Mouse (Mus musculus): ENCODE results near the gene Agbl4. TPM values are rescaled to one million over a fixed set of nuclear protein-coding genes. Genes with fewer than 3 reads are reported as not detected.

The Agbl4 gene
- polyA plus RNA-seq, 1 experiment: not detected

DNA sequence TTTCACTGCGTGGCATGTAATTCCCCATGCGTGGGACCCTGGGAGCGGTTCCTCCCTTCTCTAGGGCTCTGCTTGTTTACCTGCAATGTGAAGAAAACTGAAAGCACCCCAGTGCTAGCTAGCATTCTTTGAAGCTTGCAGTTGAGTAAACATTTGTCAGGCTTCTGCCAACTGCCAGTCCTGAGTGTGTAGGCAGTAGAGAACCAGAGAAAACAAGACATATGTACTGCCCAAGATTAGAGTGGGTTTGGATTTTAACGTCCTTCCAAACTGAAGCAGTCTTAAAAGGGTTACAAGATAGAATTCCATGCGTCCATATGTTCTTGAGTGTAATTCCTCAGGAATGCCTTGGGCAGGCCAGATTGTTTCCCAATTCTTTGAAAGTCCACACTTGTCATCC, 1035.0 kb downstream of the Agbl4 start:
- TF ChIP-seq GATA1 (IDR thresholded peaks at IDR 0.05; ENCODE audit: low read length): no peak

DNA sequence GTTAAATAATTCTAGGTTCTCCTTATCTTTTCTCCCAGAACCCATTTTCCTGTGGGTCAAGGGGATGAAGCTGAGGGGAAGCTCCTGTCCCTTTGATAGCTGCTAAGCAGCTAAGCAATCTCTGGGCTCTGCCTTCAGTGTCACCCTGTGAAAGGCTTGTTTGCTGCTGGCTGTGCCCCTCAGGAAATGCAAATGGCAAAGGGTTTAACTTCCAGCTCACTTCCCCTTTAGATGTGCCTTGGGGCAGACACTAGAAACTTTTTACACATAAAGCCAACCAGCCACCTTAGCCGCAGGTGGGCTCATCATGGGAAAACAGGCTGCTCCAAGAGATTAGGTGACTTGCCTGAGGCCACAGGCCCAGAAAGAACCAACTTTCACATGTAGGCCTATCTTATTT, 1044.2 kb downstream of the Agbl4 start:
- TF ChIP-seq GATA1 (IDR thresholded peaks at IDR 0.05; ENCODE audit: low read length): no peak

DNA sequence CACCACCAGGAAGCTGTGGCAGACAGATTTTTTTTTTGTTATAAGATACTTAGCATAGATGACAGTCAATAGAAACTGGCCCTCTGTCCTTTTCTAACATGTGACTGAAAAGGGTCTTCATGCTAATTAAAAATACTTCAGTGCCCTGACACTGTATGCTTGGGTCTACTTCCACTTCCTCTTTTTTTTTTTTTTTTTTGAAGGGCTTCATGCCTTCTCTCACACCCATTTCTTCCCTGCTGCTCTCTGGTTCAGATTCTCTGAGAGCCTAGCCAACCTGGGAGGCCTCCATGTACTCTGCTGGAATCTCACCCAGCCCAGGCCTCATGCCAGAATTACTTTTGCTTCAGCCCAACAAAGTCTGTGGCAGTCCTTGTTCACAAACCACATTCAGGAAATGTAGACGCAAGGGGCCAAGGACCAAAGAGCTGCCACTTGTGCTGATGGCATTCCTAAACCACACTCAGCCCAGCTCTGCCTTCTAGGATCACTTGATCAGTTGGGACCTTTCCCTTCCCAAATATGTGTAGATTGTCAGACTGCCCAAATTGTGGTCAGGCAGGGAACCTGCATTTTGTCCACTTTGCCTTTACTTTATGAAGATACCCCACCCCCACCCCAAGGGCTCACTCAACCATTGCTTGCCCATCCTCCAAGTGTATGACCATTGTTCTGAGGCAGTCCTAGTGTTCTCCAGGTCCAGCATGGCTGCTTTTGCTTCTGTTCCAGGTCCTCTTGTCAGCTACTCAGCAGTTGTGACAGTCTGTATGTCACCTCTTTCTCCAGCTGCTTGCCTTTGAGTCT, 1045.2 kb downstream of the Agbl4 start:
- no peak for TF ChIP-seq GATA1 (IDR thresholded peaks at IDR 0.05; ENCODE audit: low read length)

DNA sequence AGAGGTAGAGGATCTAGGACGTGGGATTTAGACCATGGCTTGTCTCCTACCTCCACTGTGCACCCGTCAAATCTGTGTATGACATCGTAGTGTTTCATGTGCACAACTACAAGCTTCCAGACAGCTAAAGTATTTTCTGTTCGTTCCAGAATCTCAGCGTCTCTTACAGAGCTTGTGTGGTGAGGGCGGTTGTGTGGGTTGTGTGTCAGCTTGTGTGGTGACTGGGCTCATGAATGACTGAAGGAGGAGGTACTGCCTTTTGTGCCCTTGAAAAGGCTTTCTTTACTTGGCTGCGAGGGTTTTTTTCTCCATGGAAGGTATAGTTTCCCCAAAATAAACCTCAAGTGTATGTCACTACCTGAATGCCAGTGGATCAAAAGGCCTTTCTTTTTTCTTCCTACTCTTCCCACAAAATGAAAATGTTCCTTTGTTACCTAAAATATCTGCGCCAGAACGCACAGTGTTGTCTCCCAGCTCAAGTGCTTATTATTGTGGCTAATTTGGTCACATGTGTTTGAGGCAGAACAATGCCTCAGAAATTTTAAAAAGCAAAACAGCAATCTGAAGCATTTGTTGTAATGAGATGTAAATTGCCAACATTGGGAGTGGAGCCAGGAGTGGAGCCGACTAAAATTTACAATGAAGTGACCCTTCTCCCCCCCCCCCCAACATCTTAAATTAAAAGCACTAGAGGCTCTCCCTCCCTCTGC, 1046.6 kb downstream of the Agbl4 start:
- no peak for TF ChIP-seq GATA1 (IDR thresholded peaks at IDR 0.05; ENCODE audit: low read length)

DNA sequence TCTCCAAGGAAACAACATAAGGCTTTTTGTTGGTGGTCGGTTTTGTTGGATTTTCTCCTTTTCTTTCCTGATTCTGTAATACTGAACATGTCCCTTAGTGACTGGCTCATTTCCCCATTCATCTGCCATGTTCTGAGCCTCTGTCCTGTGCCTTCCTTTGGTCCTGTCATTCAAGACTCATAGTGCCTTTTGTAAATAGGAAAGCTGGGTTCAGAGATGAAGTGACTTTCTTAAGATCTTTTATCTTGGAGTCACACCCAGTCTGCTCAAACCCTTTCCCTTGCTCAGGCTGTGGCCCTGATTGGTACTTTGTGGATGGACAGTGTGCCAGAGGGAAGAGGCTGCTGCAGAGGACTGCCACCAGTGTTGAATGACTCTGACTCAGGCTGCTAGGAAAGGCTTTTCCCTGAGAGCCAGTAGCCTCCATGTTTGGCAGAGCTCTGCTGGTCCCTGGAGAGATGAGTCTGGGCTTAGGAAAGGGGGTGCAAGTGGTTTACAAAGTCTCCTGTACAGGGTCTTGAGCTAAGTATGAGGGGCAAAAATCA, 1047.2 kb downstream of the Agbl4 start:
- no peak for TF ChIP-seq GATA1 (IDR thresholded peaks at IDR 0.05; ENCODE audit: low read length)

DNA sequence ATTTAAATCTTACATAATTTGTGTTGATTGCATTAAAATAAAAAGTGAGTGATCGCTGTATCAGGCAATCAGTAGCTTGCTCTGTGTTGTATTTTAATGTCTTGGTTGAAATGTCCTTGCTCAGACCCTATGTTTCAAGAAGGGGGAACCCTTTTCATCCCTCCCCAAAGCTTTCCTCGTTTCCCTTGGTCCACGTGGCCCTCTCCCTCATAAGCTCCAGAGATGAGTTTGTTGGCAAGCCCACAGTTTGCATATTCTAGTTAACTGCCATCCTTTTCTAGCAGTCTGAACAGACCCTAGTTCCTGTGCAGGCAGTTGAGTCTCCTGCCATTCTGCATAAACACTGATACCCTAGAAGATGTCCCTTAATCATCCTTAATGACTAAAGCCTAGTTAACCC, 1050.5 kb downstream of the Agbl4 start:
- TF ChIP-seq GATA1 (IDR thresholded peaks at IDR 0.05; ENCODE audit: low read length): no peak

DNA sequence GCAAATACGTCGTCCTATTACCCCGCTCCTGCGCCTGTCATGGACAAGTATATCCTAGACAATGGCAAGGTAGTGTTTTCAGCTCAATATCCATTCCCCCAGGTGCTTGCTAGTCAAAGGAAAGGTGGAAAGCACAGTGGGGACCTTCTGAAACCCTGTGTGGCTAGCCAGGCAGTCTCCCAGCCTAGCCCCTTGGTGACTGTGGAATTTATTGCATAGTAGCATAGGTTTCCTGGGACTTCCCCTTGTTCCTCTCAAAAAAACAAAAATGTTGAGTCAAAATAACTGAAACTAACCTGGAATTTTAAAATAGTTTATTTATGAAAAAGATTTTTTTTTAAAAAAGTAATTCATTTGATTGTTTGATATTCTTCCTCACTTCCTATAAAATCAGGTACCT, 1051.1 kb downstream of the Agbl4 start:
- no peak for TF ChIP-seq GATA1 (IDR thresholded peaks at IDR 0.05; ENCODE audit: low read length)

DNA sequence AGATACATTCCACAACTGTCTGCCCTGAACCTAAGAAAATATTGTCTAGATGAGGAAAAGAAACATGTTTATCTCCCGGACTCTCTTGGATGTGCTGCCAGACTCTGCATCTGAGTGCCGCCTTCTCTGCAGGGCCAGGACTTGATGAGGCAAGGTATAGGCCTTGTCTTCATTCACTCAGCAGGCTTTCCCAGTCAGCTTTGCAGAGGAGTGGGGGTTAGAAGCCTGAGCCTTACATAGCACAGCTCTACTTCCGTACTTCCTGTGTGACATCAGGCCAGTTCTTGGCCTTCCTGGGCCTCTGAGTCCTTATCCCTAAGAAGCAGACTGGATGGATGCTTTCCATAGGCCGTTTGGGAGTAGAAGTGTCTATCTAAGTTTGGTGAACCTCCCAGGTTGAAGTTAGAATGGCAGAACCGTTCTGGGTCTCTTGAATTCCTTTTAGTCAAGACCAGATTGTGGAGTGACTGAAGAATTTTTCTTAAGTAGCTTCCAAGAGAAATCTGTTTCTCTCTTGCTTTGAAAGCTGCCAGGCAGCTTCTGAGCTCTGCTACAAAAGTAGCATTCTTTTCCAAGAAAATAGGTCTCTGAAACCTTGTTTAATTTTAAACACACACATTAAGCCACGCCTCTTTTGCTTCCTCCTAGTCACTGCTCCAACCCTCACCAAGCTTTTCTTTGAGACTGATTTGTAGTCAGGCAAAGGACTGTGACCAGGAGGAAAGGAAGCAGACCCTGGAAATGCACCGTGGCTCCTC, 1052.2 kb downstream of the Agbl4 start:
- TF ChIP-seq GATA1 (IDR thresholded peaks at IDR 0.05; ENCODE audit: low read length): no peak

DNA sequence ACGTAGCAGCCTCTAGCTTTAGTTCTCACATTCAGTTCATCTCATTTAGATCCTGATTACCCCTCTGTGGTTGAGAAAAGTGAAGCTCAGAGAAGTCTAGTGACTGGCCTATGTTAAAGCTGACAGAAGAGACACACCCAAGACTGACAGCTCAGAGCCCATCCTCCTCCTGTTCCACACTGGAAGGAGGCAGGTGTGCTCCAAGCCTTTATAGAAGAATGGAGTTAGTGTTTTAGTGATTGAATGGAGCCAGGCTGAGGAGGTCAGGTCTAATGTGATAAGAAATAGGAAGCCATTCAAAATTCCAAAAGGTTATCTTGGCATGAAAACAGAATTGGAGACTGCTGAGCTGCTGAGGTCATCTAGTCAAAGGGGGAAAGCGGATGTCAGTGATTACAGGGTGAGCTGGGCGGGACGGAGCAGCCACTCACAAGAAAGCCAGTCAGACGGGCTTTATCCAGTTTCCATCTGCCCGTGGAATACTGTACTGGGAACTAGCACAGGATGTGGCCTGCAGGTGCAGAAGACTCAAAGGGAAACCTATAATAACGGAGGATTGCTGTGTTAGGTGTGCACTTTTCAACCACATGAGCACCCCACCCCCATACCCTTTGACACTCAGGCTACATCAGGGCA, 1053.9 kb downstream of the Agbl4 start:
- TF ChIP-seq GATA1 (IDR thresholded peaks at IDR 0.05; ENCODE audit: low read length): no peak

DNA sequence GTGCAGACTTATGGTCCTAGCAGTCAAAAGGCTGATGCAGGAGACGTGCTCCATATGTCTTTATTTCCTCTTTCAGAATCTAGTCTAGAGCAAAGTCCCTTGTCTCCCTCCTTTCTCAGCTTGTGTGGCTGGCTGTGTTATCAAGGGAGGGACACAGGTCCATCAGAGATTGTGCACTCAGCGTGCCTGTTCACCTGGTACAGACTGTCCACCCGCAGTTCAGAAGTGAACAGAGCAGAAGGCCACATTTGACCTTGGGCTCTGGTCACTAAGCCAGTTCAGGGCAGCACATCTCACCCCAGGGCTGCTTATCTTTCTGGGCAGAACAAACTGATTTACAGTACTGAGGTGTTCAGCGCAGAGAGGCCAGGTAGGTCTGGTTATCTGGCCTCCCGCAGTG, 1054.7 kb downstream of the Agbl4 start:
- TF ChIP-seq GATA1 (IDR thresholded peaks at IDR 0.05; ENCODE audit: low read length): no peak

DNA sequence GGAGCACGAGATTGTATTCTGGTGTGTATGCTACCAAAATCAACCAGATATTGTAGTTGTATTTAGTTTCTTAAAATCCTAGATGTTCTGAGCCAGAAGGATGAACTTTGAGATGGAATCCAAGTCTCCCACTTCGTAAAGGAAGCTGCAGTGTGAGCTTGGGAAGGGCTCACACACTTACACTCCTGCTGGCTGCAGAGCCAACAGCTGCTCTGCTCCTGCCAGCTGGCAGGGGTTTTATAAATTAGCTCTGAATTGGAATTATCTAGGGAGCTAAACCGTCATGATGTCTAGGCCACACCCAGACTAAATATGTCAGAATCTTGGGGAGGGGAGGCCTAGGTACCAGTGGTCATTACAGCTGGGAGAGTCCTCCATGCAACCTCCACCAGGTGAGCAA, 1055.8 kb downstream of the Agbl4 start:
- TF ChIP-seq GATA1 (IDR thresholded peaks at IDR 0.05; ENCODE audit: low read length): no peak

DNA sequence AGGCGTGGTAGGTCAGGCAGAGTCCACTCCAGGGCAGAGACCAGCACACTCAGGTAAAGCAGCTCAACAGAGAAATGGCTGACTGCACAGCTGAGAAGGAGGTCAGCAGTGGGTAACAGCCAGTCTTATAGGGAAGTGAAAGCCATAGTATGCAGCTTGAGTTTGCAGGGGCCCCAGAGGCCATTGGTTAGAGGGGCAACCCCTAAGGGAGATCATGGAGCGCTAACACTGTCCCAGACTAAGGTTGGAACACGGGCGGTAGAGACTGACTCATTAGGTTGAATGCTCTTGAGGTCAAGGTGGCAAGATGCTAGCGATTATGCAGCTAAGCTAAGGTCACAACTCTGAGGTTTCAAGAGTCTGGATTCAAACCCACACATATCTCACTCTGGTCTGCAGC, 1058.2 kb downstream of the Agbl4 start:
- TF ChIP-seq GATA1 (IDR thresholded peaks at IDR 0.05; ENCODE audit: low read length): no peak

DNA sequence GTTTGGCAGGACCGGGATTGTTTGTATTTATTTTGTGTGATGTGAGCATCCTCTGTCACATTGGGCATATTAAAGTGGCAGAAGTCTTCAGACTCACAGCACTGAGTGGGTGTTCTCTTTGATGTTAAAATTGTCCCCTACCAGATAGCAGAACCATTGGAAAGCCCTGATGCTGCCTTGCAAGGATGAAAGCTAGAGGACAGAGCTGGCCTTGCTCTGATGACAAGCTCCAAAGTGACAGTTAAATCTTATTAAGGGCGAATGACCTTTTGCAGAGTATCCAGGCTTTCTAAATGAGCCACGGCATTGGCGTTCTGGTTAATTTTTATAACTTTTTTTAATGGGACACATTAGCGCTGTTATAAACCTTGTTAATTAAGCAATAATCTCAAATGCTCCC, 1060.1 kb downstream of the Agbl4 start:
- no peak for TF ChIP-seq GATA1 (IDR thresholded peaks at IDR 0.05; ENCODE audit: low read length)

DNA sequence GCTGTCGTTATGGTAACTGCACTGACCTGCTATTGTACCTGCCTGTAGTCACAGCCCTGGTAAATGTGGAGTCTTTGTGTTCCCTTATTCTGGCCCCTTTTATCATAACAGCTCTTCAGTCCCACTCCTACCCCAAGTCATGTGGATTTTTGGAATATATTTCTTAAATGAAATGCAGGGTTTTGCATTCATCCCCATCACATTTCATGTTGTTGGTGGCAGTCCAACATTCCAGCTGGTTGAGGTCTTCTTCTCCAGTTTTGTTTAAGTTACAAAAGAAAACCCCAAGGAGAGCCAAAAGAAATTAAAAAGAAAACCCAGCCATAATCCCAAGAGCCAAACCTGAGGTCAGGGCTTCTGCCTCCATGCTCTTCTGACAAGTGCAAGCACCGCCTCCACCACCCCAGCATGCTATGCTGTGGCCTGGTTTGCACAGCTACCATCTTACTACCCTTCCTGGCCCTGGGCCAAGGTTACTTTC, 1069.9 kb downstream of the Agbl4 start:
- TF ChIP-seq GATA1 (IDR thresholded peaks at IDR 0.05; ENCODE audit: low read length): no peak

DNA sequence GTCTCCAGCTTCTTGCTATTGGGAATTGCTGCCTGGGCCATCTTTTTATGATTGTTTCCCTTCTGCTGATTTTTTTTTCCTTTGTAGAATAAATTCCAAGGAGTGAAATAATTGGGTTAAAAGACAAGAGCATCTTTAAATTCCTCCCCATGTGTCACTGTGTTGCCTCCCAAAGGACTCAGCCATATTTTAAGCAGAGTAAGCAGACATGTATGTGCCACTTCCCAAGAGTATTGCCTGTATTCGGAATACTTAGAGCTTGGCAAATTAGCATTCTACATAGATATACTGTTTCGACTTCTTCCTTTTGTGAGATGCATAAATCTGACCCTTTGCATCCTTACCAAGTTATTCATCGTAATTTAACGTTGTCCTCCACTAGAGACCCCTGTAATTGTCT, 1070.3 kb downstream of the Agbl4 start:
- TF ChIP-seq GATA1 (IDR thresholded peaks at IDR 0.05; ENCODE audit: low read length): no peak
